Mouse (Mus musculus): ENCODE results near the gene Gja3. TPM values are rescaled to one million over a fixed set of nuclear protein-coding genes. Genes with fewer than 3 reads are reported as not detected.
"Not testable (repeated sequence)": the region's sequence is repeated elsewhere in the genome, so short reads cannot be mapped to it uniquely, and the experiment has no call there.

Gene Gja3
- polyA plus RNA-seq, 1 experiment, result 0.37 TPM

DNA sequence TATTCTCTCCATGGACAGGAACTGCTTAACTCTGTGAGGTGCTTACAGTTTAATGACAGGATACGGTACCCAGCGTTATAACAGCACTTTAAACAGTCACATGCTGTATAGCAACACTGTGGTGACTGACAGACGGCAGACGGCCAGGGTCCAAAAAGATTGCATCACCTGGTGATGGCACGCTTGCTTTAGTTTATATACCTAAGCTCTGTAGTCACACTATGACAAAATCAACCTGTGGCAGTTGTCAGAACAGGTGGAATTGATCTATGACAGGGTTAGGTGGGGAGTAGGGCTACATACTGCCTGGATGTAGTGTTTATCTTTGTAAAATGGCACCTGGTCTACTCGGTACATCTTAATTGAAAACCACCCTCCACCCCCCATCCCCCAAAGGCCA lies 14.0 kb downstream of the Gja3 start:
- H3K4me1 ChIP-seq (ENCODE audit: control insufficient read depth, insufficient read depth, low read length), result no peaks in the 10 kb centered on the region
- TF ChIP-seq POLR2A (IDR thresholded peaks at IDR 0.05; ENCODE audit: low read depth, low read length), result no peak
- no peak for TF ChIP-seq CTCF (IDR thresholded peaks at IDR 0.05; ENCODE audit: borderline replicate concordance, insufficient read depth, low read length)
- H3K27ac ChIP-seq (ENCODE audit: insufficient read depth, low read length), result no peak overlapping the region
- H3K4me3 ChIP-seq (ENCODE audit: insufficient read depth, low read length), result no peak overlapping the region

DNA sequence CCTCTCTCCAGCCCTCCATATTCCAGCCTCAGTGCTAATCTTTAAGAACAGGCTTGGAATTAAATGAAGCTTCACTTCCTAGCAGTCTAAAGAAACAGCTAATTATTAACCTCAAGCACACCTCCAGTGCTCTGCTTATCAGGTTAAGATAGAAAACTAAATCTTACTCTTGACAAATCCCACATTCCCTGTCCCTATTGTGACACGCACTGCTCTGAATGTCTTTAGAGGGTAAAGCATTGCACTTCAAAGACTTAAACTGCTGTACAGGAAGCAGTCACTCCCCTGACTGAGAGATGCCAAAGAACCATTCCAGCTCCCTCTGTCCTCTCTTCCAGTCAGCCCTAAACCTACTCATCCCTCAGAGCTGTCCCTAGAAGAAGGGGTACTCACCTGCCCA lies 16.5 kb downstream of the Gja3 start:
- TF ChIP-seq POLR2A (IDR thresholded peaks at IDR 0.05; ENCODE audit: low read depth, low read length), result no peak
- no peak for TF ChIP-seq CTCF (IDR thresholded peaks at IDR 0.05; ENCODE audit: borderline replicate concordance, insufficient read depth, low read length)
- Histone ChIP-seq H3K4me1 (ENCODE audit: control insufficient read depth, insufficient read depth, low read length) (no peaks in the 10 kb centered on the region), H3K4me3 (ENCODE audit: insufficient read depth, low read length) (no peak overlapping the region), H3K27ac (ENCODE audit: insufficient read depth, low read length) (no peak overlapping the region)

DNA sequence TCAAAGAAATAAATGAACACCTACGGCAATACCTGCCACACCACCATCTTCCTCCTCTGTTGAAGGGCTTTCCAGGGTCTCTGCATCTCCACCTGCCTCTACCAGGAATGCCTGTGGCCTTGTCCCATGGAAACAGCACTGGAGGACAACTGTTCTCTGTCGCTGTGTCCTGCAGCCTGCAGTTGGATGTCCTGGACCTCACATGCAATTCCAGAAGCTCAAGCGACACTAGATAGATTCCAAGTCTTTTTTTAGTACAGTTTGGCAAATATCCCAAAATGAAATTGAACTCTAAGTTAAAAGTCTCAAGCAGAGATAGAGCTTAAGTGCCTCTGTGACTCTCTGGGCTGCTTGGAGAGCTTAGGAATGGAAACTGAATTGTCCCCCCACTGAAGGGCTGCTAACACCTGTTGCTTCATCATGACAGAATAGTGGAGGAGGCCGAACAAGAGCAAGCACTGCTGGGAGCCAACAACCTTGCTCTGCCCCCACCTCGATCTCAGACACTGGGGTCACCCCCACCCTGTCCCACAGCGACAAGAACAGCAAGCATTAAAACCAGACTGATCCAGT lies 22.9 kb downstream of the Gja3 start:
- no peaks in the 10 kb centered on the region for H3K4me1 ChIP-seq (ENCODE audit: control insufficient read depth, insufficient read depth, low read length)
- no peak overlapping the region for H3K27ac ChIP-seq (ENCODE audit: insufficient read depth, low read length)
- TF ChIP-seq CTCF (IDR thresholded peaks at IDR 0.05; ENCODE audit: borderline replicate concordance, insufficient read depth, low read length), result no peak
- no peak for TF ChIP-seq POLR2A (IDR thresholded peaks at IDR 0.05; ENCODE audit: low read depth, low read length)
- H3K4me3 ChIP-seq (ENCODE audit: insufficient read depth, low read length), result no peak overlapping the region

GRCm38 (mm10) chr14:57034135-57034534 lies 23.8 kb downstream of the Gja3 start:
- no peaks in the 10 kb centered on the region for H3K4me1 ChIP-seq (ENCODE audit: control insufficient read depth, insufficient read depth, low read length)
- TF ChIP-seq CTCF (IDR thresholded peaks at IDR 0.05; ENCODE audit: borderline replicate concordance, insufficient read depth, low read length) (no peak), POLR2A (IDR thresholded peaks at IDR 0.05; ENCODE audit: low read depth, low read length) (no peak)
- H3K4me3 ChIP-seq (ENCODE audit: insufficient read depth, low read length), result no peak overlapping the region
- no peak overlapping the region for H3K27ac ChIP-seq (ENCODE audit: insufficient read depth, low read length)

GRCm38 (mm10) chr14:57032850-57033249 lies 25.1 kb downstream of the Gja3 start:
- Histone ChIP-seq H3K27ac (ENCODE audit: insufficient read depth, low read length) (no peak overlapping the region), H3K4me3 (ENCODE audit: insufficient read depth, low read length) (no peak overlapping the region), H3K4me1 (ENCODE audit: control insufficient read depth, insufficient read depth, low read length) (no peaks in the 10 kb centered on the region)
- no peak for TF ChIP-seq CTCF (IDR thresholded peaks at IDR 0.05; ENCODE audit: borderline replicate concordance, insufficient read depth, low read length)
- TF ChIP-seq POLR2A (IDR thresholded peaks at IDR 0.05; ENCODE audit: low read depth, low read length), result no peak

DNA sequence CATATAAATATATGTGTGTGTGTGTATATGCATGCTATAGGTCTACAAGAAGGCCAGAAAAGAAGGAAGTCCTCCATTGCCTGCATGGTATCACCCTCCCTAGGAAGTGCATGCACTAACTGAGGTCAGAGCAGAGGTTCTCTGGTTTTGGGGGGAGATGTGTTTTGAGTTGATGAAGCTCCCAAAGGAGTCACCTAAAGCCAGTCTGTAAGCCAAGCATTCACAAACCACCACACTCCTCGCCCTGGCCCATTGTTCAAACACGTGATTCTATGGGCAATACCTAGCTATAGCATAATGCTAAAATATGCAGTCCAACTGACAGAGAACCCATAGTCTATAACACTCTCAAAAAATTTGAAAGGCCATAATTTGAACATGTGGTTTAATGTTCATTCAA lies 39.5 kb downstream of the Gja3 start:
- Histone ChIP-seq H3K4me1 (ENCODE audit: control insufficient read depth, insufficient read depth, low read length) (no peaks in the 10 kb centered on the region), H3K4me3 (ENCODE audit: insufficient read depth, low read length) (no peak overlapping the region), H3K27ac (ENCODE audit: insufficient read depth, low read length) (no peak overlapping the region)
- TF ChIP-seq CTCF (IDR thresholded peaks at IDR 0.05; ENCODE audit: borderline replicate concordance, insufficient read depth, low read length) (no peak), POLR2A (IDR thresholded peaks at IDR 0.05; ENCODE audit: low read depth, low read length) (no peak)

GRCm38 (mm10) chr14:57016806-57017205 lies 41.1 kb downstream of the Gja3 start:
- H3K4me3 ChIP-seq (ENCODE audit: insufficient read depth, low read length); H3K27ac ChIP-seq (ENCODE audit: insufficient read depth, low read length); H3K4me1 ChIP-seq (ENCODE audit: control insufficient read depth, insufficient read depth, low read length): not testable (repeated sequence)

DNA sequence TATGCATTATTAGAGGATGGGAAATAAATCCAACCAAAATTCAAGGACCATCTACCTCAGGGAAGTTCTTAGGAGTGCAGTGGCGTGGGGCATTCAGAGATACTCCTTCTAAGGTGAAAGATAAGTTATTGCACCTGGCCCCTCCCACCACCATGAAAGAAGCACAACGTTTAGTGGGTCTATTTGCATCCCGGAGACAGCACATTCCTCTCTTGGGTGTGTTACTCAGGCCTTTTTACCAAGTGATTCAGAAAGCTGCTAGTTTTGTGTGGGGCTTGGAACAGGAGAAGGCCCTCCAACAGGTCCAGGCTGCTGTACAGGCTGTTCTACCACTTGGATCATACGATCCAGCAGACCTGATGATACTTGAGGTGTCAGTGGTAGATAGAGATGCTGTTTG lies 69.3 kb downstream of the Gja3 start:
- Histone ChIP-seq H3K4me3 (ENCODE audit: insufficient read depth, low read length) (no peak overlapping the region), H3K4me1 (ENCODE audit: control insufficient read depth, insufficient read depth, low read length) (no peaks in the 10 kb centered on the region), H3K27ac (ENCODE audit: insufficient read depth, low read length) (no peak overlapping the region)
- no peak for TF ChIP-seq POLR2A (IDR thresholded peaks at IDR 0.05; ENCODE audit: low read depth, low read length)
- TF ChIP-seq CTCF (IDR thresholded peaks at IDR 0.05; ENCODE audit: borderline replicate concordance, insufficient read depth, low read length), result no peak

Other genes with a start within 250 kb of the Gja3 start
- gene Zmym5, start 246.4 kb downstream of the Gja3 start, polyA plus RNA-seq (2011; ENCODE audit: insufficient read length, low read depth, missing spikeins), result 34.6 and 43.3 TPM in 2 replicates
- gene Zmym2, start 171.4 kb downstream of the Gja3 start, polyA plus RNA-seq (2011; ENCODE audit: insufficient read length, low read depth, missing spikeins), result 103 and 104 TPM in 2 replicates
- 78.3 and 91.7 TPM in 2 replicates for gene Gjb2, start 46.6 kb upstream of the Gja3 start, polyA plus RNA-seq (2011; ENCODE audit: insufficient read length, low read depth, missing spikeins)
- not detected in 2 replicates for gene Gm4491, start 57.8 kb upstream of the Gja3 start, polyA plus RNA-seq (2011; ENCODE audit: insufficient read length, low read depth, missing spikeins)
- 0.35 TPM in 1 of 2 replicates, not detected in the other for gene Gjb6, start 75.5 kb upstream of the Gja3 start, polyA plus RNA-seq (2011; ENCODE audit: insufficient read length, low read depth, missing spikeins)

Data from embryonic fibroblast, embryonic 13.5 days (primary cell).